Mouse (Mus musculus) layer of hippocampus, adult 9-10 months (tissue): ENCODE data around the gene Kcnq5.
"Not testable (repeated sequence)": the region's sequence is repeated elsewhere in the genome, so short reads cannot be mapped to it uniquely, and the experiment has no call there.

ENCODE experiments used
- DNase-seq: peaks from one replicate; pipeline ENCODE4 v3.0.0; 2022; ENCODE audit warnings: low spot score

Gene Kcnq5

DNA sequence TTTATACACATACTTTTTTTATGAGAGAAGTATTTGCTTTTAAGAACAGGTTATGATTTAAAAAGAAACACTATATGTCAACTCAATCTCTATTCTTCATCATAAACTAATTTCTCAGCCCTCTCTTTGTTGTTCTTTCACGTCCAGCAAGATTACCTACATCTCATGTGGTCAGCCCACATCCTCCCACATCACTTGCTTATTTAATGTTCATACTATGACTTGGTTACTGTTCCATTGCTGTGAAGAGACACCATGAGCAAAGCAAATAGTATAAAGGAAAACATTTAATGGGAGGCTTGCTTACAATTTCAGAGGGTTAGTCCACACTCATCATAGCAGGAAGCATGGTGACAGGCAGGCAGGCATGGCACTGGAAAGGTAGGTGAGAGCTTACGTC is 124.4 kb downstream of the Kcnq5 start:
- DNase-seq: no peak

DNA sequence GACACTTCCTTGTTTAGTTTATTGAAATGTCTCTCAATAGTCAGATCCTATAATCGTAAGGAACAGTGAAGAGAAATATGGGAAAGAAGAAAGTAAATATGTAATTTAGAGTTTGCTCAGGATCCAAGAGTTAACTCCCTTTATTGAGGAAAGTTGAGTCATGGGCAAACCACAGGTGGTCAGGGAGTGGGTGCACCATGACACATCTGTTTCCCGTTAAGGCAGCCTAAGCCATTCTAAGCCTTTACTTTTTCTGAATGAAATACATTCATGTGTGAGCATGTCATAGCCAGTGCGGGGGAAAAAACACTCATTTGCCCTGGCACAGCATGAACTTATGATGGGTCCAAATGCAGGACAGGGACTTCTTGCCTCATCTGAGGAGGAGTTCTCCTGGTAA is 125.4 kb downstream of the Kcnq5 start:
- no peak for DNase-seq

DNA sequence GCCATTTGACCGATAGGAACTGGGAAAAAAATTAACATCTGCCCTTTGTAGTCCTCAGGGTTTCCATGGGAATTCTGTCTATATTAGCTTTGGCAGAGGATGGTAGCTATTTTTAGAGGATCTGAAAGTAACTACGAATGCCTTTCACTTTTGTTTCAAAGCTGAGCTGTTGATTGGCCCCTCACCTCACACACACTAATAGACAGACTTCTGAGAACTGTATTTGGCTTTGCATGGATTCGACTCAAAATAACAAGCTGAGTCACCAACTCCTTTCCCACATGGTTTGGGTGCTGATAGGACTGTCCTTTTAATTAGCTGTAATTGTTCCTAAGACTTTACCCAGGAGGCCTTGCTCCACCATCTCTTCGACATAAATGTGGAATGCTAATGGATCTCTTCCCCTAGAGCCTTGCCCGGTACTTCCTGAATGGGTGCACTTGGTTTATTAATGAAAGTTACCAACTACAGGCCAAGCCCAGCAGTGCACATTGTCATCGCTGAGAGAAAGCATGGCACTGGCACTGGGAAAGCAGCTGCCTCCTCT is 131.8 kb downstream of the Kcnq5 start:
- peak; percentile 7 for DNase-seq

DNA sequence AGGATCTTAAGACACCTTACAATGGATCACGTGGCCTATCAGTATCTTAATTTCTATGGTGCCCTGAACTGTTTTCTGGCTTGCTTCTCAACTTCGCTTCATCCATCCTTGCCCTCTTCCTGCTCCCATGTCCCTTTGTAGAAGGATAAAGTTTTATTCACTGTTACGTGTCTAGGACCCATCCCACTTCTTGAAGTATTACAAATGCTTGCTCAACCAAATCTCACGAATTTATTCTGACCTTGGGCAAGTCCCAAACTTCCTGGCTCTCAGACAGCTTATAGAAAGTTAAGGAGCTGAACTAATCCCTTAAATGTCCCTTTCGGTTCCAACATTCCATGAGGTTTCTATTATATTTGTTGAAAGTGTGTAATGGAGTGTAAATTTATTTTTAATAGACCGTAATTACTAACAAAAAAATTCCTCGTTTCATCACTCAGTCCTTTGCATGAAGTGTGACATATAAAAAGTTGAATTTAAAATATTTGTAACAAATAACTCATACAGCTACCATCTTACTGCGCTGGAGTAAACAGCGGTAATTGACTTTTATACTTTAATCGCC is 141.6 kb downstream of the Kcnq5 start:
- no peak for DNase-seq

DNA sequence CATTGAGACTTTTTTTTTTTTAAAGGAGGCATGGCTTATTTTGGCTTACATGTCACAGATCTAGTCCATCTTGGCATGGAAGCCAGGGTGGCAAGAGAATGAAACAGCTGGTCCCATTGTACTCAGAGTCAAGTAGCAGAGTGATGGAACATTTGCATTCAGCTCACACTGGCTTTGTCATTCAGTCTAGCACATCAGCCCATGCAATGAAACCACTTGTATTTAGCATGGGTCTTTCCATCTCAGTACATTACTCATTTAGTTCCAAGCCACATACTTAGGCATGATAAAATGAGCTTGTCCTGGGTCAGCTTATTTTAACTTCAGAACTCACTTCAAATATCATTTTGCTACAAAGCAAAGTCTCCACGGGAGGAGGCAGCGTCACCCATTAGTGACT is 156.7 kb downstream of the Kcnq5 start:
- DNase-seq: no peak

DNA sequence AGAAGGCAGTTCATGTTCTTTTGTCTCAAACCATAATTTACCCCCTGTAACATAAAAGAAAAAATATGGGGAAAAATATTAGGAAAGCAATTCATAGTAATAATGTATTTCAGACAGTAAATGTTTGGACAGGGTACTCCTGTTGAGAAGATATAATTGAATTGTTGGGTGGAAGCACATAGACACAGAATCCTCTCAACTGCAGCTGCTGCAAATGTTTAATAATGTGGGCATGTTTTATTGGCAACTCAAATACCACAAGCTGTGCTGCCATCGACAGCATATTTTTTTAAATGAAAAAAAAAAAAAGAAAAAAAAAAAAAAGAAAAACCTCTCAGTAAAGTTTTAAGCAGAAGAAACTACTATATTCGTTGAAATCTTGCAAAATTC is 157.3 kb downstream of the Kcnq5 start:
- peak; percentile 26 for DNase-seq

DNA sequence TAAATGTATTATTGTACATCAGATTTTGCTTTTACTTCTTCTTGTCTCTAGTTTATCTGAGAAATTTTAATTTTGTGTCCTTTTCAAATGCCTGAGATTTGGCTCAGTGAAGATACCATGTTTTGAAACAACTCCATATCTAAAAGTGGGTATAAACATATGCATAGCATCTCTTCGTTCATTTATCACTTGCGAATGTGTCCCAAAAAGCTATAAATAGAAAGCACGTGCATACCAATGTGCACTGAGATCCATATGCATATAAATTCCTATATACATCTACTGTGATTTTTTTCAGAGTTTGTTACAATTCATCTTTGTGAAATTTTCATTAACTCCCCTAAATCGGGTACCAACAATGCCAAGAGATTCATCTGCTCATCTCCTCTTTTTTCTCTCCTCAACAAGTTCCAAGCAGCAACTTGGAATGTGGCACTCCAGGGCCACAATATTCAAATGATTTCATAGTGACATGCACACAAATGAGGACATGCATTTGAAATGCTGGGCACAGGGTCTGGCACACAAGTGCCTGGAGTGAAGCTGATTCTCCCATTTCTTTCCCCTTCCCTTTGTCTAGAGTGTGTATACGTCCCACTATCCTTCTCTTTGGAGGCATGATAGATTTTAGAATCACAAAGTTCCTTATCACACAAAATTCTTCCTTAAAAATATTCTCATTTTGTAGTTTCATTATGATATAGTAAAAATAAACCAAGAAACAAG is 157.8 kb downstream of the Kcnq5 start:
- no peak for DNase-seq

DNA sequence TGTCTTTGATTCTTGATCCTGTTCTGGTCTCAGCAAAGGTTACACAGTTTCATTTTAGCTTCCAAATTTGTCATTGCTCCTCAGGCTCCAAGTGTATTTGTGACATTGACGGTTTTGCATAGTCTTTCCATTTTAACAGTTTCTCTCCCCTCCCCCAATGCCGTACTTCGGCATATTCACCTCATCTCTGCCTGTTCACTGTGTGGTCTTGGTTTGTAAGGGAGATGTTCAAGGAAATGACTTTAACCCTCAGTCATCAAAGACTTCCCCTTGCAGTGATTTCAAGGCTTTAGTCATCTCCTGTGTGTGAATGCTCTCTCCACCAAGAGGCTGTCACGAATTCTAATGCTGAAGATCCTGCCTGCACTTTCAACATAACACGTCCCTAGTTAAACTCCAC is 181.0 kb downstream of the Kcnq5 start:
- no peak for DNase-seq

DNA sequence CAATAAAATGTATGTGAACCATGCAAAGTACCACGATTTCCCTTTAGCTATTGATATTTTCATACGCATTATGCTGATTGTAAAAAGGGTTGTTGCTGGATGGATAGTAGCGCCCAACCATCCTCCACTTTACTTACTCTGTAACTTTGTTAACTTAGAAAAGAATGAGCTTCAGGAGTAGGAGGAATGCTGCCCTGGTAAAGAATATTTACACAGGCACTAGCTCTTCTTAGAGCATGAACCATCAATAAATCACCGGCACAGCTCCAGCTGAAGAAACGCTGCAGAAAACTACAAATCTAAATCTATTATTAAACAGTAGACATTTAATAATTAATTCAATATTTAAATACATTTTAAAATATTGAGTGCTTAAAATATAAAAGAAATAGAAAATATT is 184.2 kb downstream of the Kcnq5 start:
- no peak for DNase-seq

DNA sequence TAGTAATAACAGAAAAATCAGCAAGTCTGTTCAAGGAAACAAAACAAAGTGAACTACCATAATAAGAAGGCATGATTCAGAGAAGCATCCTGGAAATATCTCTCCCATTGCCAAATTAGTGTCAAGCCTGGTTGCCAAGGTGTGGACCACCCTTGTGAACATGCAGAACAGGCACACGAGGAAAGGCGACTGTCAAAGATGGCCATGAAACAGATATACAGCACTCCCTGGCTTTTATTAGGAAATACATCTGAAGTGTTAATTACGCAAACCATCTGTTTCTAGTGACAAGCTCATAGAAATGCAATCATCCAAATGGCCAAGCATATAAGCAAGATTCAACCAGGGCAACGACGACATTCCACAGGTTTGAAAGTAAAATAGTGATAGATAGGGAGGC is 187.8 kb downstream of the Kcnq5 start:
- no peak for DNase-seq

DNA sequence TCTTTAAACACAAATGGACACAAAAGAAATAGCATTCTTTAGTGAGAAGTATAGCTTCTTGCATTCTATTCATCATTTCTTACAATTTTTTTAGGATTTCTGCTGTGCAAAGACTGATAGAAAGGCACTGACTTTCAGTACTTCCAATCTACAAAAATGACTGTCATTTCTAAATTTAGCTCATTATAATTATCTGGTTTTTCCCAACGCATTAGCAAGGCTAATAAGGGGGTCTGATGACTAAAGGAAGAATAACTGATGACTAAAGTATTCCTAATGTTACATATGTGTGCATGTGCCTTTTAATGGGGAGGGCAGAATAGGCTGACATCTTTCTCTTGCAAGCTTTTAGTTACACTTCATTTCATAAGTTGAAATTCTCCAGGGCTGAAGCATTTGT is 191.2 kb downstream of the Kcnq5 start:
- no peak for DNase-seq

DNA sequence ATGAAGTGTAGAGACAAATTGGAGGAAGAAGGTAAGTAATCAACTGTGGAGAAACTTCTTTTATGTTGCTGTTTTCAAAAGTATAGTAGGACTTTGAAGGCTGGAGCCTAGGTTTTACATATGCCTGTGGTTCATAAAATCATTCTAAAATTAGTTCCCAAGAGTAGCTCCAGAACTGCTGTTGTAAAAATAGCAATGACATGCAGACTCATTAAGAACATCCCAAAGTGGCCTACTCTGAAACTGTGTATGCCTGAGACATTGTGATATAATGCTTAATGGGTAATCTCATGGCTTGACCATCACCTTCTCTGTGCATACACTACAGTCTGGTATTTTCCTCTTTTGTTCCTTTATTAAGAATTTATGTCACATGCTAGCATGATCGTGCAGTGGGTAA is 212.4 kb downstream of the Kcnq5 start:
- no peak for DNase-seq

DNA sequence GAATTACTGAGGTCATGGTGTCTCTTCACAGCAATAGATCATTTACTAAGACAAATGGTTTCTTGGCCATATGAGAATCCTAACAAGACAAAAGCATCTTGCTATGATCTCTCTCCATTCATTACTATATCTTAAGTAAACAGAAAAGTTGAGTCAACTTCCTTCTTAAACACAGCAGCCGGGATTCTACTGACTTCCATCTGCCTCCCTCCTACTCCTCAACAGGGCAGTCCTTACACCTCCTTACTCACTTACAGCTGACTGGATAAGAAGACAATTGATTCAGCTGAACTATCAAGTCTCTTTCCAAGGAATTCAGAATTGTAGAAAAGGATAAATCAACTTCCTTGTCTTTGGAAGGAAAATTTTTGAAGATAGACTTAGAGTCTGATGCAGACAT is 232.6 kb downstream of the Kcnq5 start:
- no peak for DNase-seq

DNA sequence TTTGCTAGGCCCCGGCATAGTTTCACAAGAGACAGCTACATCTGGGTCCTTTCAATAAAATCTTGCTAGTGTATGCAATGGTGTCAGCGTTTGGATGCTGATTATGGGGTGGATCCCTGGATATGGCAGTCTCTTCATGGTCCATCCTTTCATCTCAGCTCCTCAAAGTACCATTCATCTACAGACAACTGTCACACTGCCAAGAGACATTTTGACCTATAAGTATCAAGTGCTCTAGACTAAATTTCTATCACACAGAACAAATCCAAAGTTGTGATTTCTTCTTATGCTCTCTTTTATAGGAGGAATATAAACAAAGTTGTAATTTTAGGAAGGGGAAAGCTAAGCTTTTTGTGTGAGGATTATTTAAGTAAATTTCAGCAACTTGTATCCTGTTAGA is 238.5 kb downstream of the Kcnq5 start:
- DNase-seq: not testable (repeated sequence)

DNA sequence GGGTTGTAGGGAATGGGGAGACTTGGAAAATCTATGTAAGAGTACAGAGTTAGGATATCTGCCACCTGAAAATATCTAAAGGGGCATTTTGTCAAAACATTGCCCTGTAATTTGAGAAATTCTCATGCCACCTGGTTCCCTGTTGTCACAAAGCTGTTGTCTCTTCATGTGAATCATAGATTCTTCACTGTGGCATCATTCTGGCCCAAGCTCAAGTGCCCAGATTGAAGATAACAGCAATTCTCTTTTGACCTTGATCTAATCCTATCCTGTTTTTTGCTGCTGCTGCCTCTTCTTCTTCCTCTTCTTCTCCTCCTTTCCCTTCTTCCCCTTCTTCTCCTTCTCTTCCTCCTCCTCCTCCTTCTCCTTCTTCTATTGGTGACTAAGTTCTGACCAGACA is 240.5 kb downstream of the Kcnq5 start:
- DNase-seq: no peak

DNA sequence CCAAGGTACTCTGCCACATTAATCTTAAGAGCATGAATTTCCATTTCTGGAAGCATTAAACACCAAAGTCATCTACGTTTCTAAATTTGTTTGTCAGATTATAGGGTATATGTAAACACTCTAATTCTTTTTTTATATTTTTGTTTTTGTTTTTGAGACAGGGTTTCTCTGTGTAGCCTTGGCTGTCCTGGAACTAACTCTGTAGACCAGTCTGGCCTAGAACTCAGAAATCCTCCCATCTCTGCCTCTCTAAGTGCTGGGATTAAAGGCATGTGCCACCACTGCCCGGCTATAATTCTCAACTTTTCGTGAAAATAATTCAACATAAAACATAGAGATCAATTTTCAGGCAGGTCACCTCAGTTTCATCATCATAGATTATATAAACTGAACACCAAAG is 246.9 kb downstream of the Kcnq5 start:
- no peak for DNase-seq

DNA sequence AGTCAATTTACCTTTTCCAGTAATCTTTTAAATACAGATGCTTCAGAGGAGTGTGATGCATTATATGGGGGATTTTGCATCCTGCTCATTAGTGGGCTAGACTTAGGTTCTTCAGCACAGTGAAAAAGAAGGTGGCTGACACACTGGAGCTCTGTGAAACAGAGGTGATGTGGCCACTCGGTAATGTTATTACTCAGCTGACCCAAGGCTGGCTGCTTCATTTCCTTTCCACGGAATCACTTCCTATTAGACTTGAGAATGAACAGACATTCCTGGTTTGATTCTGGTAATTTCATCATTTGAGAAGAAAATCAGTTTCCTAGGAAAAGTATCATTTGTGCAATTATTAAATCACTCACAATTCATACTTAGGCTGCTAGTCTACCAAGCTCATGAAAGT is 249.0 kb downstream of the Kcnq5 start:
- no peak for DNase-seq

DNA sequence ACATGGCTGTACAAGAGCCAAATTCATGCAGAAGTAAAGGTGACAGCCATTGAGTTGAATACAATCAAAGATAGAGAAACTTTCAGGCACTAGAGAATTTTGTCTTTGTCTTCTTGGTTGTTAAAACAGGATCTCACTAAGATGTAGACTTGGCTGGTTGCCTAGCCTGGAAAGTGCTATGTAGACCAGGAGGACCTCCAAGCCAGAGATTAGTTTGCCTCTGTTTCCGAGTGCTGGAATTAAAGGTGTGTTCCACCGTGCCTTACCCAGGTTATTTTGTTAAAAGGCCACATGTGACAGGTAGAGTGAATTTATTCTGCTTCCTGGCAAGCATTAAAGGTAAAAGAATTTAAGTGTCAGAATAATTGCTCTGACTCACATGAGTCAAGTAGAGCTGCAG is 271.3 kb downstream of the Kcnq5 start:
- no peak for DNase-seq

DNA sequence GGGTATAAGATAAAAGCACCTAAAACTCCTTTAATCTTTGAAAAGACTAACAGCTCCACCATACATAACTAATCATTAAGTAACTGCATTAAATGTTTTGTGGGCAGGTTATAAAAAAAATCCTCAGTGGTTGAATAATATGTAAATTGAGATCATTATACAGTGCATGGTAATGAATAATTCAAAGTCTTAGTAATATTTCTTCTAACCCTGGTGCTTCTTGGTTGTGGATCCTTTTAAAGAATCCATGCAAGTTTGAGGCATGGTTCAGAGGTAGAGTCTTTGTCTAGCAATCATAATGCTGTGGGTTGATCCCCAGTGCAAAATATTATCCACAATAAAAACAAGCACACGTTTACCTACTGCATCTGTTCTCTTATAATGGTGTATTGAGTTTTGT is 272.8 kb downstream of the Kcnq5 start:
- DNase-seq: no peak

DNA sequence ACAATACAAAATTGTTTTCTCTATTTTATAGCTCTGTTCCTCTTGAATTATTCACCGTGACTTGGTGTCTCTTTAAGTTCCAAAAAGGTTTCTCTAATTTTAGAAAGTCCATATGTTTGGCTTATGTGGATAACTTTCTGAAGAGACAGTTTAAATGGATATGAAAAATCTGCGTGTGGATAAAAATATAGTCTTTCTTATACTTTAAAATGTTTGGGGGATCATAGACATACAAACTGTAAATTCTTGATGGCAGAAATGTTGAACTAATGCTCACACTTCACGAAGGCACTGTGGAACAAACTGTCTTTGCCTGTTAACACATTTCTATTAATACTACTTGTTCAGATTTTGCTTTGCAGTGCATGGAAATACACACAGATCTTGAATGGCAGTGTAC is 277.3 kb downstream of the Kcnq5 start:
- DNase-seq: no peak

DNA sequence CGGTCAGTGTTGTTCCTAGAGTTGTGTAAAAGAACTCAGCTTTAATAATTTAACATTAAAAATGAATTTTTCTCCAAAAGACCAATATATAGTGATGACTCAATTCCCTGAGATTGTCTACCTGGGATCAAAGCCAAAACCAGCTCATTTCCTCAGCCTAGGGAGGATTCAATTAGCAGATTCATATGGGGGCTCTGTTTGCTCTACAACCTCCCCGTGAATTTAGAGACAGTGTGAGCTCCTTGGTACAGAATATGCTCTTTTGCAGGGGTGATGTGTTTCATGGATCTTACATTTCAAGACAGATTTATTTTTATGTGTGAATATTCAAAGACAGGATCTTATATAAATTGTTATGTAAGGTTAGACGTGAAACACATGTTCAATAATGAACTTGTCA is 284.9 kb downstream of the Kcnq5 start:
- DNase-seq: no peak

DNA sequence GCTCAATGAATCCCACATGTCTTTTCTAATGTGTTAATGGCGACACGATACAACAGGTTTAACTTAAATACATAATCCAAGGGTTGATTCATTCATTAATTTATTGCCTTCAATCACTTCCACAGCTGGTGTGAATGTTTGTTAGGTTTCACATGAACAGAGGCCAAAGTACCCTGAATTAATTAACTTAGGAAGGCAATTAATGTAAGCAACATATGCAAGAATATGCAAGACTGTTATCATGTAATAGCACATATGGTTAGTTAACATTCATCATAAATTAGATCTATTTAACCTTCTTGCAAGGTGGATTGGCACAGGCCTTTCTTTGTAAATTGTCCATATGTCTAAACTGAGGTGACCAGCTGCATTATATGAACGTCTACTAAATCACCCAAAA is 300.9 kb downstream of the Kcnq5 start:
- DNase-seq: no peak

DNA sequence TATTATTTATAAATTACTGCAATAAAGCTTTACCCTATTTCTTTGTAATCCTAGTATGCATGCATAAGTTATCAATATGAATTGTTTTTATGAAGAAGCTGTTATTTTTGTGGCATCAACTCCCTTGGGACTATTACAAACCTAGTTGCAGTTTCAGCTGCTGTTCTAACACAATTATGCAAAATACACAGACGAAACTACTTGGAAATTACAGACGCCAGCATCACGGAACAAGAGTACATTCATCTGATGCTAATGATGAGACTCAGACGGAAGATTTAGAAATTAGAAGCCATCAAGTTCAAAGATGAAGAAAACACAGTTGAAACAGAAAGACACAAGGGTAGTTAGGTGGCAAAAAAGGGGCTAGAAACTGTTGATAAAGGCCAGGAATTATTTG is 310.9 kb downstream of the Kcnq5 start:
- no peak for DNase-seq

DNA sequence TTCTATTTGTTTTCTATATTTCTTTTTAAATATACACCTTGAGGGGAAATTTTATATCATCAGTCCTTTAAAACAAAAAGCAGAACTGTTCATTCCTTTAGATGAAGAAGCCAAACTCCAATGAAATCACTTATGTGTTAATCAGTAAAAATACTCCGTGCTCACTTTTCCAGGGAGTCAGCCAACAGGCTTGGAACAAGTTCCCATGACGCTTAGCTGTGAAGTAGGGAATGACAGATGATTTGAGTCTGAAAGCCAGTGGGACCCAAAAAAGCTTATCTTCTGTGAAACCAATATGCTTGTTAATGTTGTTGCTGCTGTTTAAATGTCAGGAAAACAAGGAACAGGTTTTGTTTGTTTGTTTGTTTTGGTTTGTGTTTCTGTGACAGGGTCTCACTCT is 326.3 kb downstream of the Kcnq5 start:
- DNase-seq: no peak
